Mouse (Mus musculus) liver, postnatal 0 days (tissue): ENCODE measurements around the gene Gm26566.

Experiments used
- CTCF ChIP-seq: sonication (generic); IDR thresholded peaks from 2 replicates; pipeline ENCODE4 v1.5.1; 2016; ENCODE audit warnings: antibody characterized with exemption, low read depth
- EP300 ChIP-seq: IDR thresholded peaks from 2 replicates; pipeline ENCODE4 v1.6.1; 2016; ENCODE audit warnings: antibody characterized with exemption, low read depth, mild to moderate bottlenecking

GRCm38 (mm10) chr4:88723497-88724090 is 2.0 kb downstream of the Gm26566 start:
- TF ChIP-seq EP300: no peak
- no peak for TF ChIP-seq CTCF
